Mouse (Mus musculus) v-Abl transformed pro-B cells (cell line): Measurements from ENCODE around the gene Ern1.

ENCODE experiments used
- in situ Hi-C, 2 experiments: fragments of 400-800 bp; cut with MboI; formaldehyde crosslinking; loops; one replicate each; pipeline ENCODE4 v1.15.1; 2025; ENCODE audit not compliant: unreplicated experiment in 2 of 2

Ern1 gene

DNA sequence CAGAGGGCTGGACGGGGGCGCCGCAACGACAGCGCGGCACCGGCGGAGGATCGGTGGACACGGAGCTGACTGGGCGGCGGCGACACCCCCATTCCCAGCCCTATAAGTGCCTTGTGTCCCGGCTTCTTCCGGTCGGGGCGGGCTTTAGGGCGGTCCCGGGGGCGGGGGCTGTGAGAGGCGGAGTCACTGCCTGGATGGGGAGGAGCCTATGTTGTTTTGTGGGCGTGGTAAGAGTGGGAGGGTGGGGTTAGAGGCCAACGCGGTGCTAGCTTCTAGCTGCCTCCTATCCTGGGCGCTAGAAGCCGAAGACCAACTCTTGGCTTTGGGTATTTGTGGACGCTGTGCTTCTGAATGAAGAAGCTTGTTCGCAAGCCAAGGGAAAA lies at the start of gene Ern1:
Gene Ern1 (minus strand): TSS at position 120 of the 383 bp plus-strand sequence.
- in situ Hi-C loops = loop anchor here in 1 of 2 experiments (25.0 kb wide), 1 partner anchor 150 kb away; no protein-coding TSS in a partner anchor

DNA sequence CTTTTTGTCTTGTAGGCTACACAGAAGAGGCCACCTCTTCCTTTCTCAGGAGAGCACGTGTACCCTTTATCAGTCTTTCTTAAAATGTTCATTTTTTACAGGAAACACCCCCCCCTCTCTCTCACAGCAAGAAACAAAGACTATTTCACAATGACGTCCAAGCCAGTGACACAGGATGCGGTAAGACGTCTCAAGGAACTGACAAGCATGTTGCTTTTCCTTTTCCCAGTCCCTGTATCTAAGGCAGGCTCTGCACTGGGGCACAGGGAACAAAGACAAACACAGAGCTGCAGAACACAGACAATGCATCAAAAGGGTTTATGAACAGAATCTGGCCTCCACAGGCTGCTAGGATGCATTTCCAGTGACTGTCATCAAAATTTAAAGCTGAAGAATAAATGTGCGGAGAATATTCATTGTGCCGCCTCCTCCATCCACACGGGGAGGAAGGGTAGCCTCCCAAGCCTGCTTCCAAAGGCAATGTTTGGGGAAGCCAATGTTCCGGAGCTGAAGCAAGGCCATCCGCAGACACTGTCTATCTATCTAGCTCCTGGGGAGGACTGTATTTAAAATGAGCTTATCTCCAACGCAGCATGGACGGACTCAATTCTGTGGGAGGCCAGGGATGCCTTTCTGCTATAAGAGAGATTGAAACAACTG lies 48.7 kb upstream of the Ern1 start:
- in situ Hi-C loops = no loop called here

DNA sequence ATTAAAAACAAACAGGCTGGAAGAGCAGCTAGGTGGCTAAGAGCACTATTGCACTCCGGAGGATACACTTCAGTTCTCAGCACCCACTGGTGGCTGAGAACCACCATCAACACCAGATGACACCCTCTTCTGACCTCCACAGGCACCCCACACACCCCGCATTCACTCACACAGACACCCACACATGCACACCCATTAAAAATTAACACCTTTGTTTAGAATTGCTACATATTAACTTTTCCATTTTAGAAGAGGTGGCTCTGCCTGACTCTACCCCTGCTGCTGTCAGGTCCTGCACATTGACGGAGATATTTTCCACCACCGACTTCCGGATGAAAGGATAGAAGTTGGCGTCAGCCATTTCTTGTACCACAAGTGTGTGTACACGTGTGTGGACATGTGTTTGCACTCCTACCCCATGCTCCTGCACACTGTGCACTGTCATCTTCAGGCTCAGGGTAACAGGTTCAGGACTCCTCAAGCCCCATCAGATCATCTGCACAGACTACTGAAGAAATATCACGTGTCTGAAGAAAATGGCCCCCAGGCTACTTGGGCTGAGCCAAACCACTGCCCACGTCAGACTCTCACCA lies 48.1 kb upstream of the Ern1 start:
- in situ Hi-C loops = no loop called here

DNA sequence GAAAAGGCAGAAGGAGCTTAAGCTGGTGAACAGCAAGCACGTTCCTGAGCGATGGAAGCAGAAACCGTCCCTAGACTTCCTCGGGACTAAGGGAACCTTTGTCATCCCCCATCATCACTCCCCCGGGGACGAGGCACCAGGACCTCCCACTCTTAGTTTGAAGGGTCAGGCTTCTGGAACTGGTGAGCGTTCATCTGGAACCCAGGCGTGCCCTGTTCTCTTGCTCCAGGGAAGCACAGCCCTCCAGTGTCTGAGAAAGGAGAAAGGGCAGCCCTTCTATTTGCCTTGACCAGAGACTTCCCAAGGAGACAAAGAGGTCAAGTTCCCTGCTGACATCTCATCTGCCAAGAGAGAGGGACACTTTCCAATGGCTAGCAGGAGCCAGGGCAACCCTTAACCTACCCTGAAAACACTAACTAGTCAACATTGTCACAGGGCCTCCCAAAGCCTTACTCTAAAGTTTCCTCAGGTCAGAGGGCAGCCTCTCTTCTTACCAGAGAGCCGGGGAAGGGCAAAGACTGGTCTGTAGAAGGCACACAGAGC lies 44.7 kb upstream of the Ern1 start:
- in situ Hi-C loops = no loop called here

DNA sequence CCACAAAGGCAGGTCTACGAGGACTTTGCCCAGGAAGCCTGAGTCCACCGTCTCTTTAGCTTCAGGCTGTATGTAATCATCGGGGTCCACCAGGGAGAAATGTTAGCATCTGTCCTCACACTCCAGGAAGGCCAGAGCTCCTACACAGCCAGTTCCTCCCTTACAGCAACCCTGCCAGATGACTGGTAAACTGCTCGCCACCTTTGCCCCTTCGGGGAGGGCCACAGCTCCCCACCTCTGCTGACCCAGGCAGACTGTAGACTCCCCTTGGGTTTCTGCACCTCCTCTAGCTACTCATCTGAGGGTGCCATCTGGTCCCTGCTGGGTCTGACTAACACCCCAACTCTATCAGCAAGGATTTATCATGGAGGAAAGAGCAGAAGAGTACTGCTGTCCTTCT lies 42.1 kb upstream of the Ern1 start:
- in situ Hi-C loops = no loop called here

DNA sequence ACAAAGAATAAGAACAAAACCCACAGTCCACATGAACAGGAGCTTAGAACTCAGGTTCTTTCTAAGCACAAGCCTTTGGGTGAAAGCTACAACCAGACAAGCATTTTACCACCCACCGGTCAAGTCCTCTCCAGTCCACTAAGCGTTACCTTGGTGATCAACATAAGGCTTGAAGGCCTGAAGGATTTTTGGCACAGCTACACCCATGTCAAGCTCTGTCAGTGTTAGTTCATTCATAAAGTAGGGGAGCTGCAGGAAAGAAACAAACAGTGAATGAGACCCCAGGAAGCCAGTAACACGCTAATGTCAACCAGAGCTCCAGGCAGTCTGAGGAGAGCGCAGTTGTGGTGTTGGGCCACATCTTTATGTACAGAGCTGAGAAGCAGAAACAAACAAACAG lies 41.5 kb upstream of the Ern1 start:
- in situ Hi-C loops = no loop called here

DNA sequence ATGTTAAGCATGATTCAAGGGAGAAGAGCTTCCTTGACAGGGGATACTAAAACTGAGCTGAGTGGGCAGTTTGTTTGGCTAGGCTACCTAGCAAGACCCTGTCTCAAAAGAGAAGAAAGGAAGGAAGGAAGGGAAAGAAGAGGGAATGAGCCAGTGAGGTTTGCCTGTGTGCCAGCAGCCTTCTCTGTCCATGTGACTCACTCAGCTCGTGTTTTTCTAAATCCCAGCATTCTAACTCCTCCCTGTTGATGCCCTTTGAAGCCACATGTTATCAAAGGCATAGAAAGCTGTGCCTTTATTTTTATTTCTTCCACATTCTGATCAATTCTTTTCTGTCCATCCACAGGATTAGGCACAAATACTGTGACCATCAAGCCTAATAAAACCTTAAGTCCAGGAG lies 40.3 kb upstream of the Ern1 start:
- in situ Hi-C loops = no loop called here

DNA sequence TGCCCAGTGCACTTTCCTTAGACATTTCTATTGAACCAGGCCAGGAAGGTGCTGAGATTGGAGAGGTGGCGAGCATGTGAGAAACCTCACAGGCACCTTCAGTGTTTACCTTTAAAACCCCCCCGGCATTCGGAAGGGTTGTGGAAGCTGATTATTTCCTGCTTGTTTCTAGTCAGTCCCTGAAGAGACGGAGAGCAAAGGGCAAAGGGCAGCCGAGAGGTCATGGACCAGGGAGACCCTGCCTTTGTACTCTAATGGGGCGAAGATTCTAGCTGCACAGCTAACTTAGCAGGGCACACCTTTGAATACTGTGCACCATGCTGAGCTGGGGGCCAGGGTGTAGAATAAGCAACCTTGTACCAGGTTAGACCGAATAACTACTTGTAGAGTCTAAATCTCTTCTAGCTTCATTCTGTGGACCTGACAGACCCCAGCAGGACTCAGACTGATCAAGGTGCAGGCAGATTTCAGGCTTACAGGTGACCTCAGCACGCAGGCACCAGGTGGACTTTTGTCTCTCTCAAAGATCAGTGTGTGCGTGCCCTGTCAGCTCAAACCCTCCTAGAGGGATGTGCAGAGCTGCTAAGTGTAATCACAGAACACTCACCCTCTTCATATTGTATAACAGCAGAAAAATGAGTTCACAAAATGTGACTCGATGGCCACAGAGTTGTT lies 39.6 kb upstream of the Ern1 start:
- in situ Hi-C loops = no loop called here

DNA sequence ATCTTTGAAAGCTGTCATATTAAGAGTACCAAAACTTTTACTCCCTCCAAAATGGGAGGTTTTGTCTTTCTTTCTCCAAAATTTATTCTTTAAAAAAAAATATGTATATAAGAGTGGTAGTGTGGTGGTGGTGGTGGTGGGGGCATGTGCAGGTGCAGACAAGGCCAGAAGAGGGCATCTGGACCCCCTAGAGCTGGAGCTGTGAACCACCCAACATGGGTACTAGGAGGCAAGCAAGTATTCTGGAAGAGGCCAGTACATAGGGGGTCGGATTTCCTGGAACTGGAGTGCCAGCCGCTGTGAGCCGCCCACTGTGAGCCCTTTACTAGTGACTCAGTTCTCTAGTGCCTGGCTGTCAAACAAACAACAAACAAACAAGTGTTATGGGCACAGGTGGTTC lies 34.9 kb upstream of the Ern1 start:
- in situ Hi-C loops = loop anchor here in 1 of 2 experiments (25.0 kb wide), 1 partner anchor 240 kb away; the partner anchor contains the start of genes Milr1 and Pecam1

DNA sequence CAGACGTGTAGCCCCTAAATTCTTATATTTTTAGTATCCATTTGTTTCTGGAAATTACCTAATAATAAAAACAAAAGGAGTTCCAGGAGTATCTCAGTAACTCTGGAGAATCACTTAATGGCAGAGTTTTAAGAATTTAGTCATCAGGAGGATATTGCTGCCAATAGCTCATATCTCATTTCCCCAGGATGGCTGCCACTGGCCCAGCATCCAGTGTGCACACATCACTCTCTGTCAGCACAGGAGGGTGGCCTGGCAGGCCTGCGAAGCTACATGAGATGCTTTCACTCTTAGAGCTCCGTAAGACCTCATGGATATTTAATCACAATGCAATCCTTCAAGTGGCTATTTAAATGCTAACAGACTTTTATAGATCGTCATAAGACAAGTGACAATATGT lies 34.0 kb upstream of the Ern1 start:
- in situ Hi-C loops = loop anchor here in 1 of 2 experiments (25.0 kb wide), 1 partner anchor 241 kb away; the partner anchor contains the start of genes Milr1 and Pecam1

DNA sequence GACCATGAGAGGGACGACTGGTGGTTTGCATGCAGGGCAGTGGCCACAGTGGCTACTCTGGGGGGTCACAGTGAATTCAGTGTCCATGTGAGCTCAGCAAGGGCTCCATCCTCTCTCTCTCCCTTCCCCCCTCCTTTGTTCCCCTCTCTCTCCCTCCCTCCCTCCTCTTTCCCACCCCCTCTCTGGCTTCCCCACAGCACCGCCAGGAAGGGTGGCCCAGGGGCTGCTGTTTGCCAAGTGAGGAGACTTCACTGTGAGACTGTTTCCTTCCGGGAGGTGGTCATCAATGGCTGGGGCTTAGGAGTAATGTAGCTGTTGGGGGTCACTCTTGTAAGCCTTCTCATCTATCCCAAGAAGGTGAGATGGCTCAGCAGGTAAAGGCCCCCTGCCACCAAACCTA lies 32.8 kb upstream of the Ern1 start:
- in situ Hi-C loops = loop anchor here in 1 of 2 experiments (25.0 kb wide), 1 partner anchor 242 kb away; the partner anchor contains the start of genes Milr1 and Pecam1

DNA sequence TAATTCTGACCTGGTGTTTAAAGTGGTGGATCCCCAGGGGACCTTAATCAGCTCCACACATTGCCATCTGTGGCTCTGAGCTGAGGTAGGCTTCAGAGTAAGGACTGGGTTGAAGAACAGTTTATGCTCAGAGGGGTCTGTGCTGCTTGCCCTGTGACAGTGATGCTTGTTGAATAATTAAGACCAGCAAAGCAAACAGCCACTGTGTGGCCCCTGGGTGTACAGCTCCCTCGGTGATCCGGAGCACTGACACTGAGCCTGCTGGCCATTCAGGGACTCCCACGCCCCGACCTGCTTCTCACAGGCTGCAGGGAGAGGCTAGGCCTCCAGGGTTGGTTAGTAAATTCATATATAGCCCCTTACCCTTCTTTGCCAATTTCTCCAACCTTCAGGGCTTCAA lies 31.9 kb upstream of the Ern1 start:
- in situ Hi-C loops = loop anchor here in 1 of 2 experiments (25.0 kb wide), 1 partner anchor 243 kb away; the partner anchor contains the start of genes Milr1 and Pecam1

DNA sequence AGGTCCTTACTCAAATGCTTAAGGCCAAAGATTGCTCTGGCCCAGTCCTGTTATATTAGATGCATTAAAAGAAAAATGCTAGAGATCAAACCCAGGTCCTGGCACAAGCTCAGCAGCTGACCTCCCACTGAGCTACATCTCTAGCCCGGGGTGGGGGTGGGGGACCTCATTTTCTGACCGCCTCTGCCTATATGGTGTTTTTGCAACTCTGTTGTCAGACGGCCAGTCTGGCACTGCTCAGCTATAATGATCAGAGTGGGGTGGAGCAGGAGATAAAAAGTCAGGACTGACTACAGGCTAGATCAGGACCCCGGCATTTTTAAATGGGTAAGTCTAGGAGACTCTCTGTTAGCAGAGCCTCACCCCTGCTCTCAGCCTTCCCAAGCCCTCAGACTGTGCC lies 30.7 kb upstream of the Ern1 start:
- in situ Hi-C loops = loop anchor here in 1 of 2 experiments (25.0 kb wide), 1 partner anchor 244 kb away; the partner anchor contains the start of genes Milr1 and Pecam1

DNA sequence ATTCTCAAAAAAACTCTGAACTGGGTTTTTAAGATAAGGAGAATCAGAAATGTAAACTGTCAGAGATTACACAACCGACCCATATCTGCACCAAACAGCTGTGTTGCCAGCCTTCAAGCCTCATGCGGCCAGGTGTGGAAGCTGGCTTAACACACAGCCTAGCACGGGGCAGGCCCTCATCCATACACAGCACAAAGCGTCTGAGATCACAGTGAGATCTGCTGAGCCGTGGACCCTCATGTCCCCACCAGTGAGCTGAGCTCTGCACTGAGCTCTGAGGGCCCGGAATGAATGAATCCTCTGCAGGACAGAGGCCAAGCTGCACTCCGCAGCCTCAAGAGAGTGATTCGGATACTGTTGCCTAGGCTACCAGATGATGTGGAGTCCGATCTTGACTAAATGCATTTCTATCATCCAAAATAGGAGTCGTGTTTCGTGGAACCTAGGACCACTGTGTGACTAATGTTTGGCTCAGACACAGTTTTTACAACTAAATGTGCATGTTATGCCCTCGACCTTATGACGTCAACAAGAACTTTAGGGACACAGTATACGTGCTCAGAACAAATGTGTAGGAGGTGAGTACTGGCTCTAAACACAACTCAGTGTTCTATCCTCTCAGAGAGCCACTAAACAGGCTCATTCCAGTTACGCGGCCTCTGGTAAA lies 27.6 kb upstream of the Ern1 start:
- in situ Hi-C loops = loop anchor here in 1 of 2 experiments (25.0 kb wide), 1 partner anchor 247 kb away; the partner anchor contains the start of genes Milr1 and Pecam1

DNA sequence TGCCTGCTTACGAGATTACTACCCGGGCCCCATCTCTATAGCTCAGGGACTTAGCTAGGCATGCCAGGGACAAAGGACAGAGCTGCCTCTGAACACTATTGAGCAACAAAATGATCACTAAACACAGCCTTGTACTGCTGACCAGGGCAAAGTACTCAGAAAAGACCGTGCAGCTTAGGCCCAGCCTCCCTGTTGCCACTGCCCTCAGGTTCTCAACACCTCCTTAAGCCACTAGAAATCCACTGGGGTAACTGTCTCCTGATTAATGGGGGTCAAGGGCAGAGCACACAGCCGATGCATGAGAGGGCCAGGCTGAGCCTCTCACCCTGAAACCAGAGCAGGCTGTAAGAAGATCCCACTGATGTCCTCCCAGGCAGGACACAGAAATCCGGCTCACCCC lies 26.8 kb upstream of the Ern1 start:
- in situ Hi-C loops = loop anchor here in 1 of 2 experiments (25.0 kb wide), 1 partner anchor 248 kb away; the partner anchor contains the start of genes Milr1 and Pecam1

DNA sequence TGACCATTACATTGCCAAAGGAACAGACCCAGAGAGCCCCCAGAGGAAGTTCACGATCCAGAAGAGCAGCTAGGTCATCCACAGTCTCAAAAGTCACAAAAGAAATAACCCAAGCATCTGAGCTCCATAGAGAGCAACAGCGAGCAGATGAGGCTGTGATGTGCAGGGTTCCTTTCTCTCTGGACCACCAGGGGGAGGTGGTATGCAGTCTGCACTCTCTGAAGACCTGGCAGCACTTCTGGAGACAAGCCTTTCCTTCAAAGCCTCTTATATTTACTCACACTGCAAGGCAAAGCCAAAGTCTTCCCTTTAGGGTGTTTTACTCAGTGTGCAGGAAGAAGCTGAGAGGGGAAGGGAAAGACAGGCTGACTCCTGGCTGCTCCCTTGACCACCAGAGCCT lies 25.5 kb upstream of the Ern1 start:
- in situ Hi-C loops = loop anchor here in 1 of 2 experiments (25.0 kb wide), 1 partner anchor 249 kb away; the partner anchor contains the start of genes Milr1 and Pecam1

DNA sequence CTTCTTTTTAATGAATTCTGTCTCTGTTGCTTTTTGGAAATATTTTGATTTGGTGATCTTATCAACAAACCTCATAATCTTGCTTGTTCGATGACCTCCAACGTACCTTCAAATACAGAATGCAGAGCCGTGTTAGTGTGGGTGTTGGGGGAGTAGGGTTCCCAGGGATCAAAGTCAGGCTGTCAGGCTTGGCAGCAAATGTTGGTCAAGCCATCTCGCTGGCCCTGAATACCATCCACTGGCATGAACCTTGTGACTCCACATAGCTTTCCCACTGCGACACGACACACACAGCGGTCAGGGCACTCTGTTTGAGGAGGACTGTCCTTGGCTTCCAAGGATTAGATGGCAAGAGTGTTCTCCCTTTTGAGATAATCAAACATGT lies 24.3 kb upstream of the Ern1 start:
- in situ Hi-C loops = loop anchor here in 1 of 2 experiments (25.0 kb wide), 1 partner anchor 250 kb away; the partner anchor contains the start of genes Milr1 and Pecam1

DNA sequence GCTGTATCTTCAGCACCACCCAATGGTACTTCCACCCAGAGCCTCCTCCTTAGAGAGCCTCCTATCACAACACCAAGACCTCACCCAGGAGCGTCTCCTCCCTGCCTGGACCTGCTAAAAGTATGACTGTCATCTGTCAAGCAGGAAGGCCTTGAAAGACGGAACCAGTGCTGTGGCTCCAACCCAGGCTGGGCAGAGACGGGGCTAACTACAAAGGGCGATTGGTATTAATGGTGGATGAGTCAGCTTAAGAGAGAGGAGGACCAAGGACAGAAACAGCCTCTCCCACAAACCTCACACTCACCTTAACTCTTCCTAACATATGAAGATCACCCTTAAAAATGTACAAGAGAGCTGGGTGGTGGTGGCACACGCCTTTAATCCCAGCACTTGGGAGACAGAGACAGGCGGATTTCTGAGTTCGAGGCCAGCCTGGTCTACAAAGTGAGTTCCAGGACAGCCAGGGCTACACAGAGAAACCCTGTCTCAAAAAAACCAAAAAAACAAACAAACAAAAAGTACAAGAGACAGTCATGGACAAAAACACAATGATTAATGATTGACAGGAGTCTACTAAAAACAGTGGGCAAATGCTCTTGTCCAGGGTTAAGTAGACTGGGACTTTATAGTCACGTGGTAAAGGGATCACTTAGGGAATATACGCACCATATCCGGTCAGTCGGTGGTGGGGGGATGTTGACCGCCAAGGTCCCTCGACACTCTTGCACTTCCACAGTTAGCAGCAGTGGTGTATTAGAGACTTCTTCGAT lies 23.8 kb upstream of the Ern1 start:
- in situ Hi-C loops = loop anchor here in 1 of 2 experiments (25.0 kb wide), 1 partner anchor 251 kb away; the partner anchor contains the start of genes Milr1 and Pecam1

DNA sequence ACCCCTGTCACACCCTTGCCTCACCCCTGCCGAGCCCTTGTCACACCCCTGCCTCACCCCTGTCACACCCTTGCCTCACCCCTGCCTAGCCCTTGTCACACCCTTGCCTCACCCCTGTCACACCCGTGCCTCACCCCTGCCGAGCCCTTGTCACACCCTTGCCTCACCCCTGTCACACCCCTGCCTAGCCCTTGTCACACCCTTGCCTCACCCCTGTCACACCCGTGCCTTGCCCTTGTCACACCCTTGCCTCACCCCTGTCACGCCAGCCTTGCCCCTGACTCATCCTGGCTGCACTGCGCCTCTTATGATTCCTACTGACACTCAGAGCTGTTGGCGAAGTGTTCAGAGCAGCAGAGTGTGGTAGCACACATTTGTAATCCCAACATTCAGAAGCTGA lies 20.0 kb upstream of the Ern1 start:
- in situ Hi-C loops = loop anchor here in 1 of 2 experiments (25.0 kb wide), 1 partner anchor 255 kb away; the partner anchor contains the start of genes Milr1 and Pecam1
